Mouse (Mus musculus): ENCODE results near the gene Adam19.
A peak's percentile ranks its signal among the peaks of the same experiment; 100 is the strongest.

Gene Adam19

GRCm38 (mm10) chr11:46073850-46074688 lies 18.3 kb downstream of the Adam19 start:
- DNase-seq: no peak

GRCm38 (mm10) chr11:46075507-46075906 lies 19.7 kb downstream of the Adam19 start:
- DNase-seq: no peak

GRCm38 (mm10) chr11:46076442-46077158 lies 20.8 kb downstream of the Adam19 start:
- DNase-seq: no peak

- DNase-seq: no peak
These were observed 21.5 kb downstream of the Adam19 start for GRCm38 (mm10) chr11:46077304-46077703.

GRCm38 (mm10) chr11:46077732-46078375 lies 22.1 kb downstream of the Adam19 start:
- DNase-seq: no peak

- DNase-seq: no peak
These were observed 25.3 kb downstream of the Adam19 start for GRCm38 (mm10) chr11:46081075-46081474.

GRCm38 (mm10) chr11:46083405-46083804 lies 27.6 kb downstream of the Adam19 start:
- DNase-seq: no peak

- DNase-seq: no peak
These were observed 28.1 kb downstream of the Adam19 start for GRCm38 (mm10) chr11:46083835-46084444.

GRCm38 (mm10) chr11:46084568-46084967 lies 28.8 kb downstream of the Adam19 start:
- DNase-seq: no peak

GRCm38 (mm10) chr11:46085398-46086163 lies 29.8 kb downstream of the Adam19 start:
- DNase-seq: no peak

- DNase-seq: no peak
These were observed 30.7 kb downstream of the Adam19 start for GRCm38 (mm10) chr11:46086446-46086845.

- no peak for DNase-seq
These were observed 33.4 kb downstream of the Adam19 start for GRCm38 (mm10) chr11:46089081-46089713.

- no peak for DNase-seq
These were observed 34.4 kb downstream of the Adam19 start for GRCm38 (mm10) chr11:46090036-46090725.

- no peak for DNase-seq
These were observed 35.3 kb downstream of the Adam19 start for GRCm38 (mm10) chr11:46090951-46091667.

- peak in 1 of 2 experiments; percentile 25 for DNase-seq
These were observed 36.3 kb downstream of the Adam19 start for GRCm38 (mm10) chr11:46092121-46092520.

GRCm38 (mm10) chr11:46095477-46096264 lies 39.9 kb downstream of the Adam19 start:
- no peak for DNase-seq

GRCm38 (mm10) chr11:46096265-46096649 lies 40.5 kb downstream of the Adam19 start:
- no peak for DNase-seq

GRCm38 (mm10) chr11:46097062-46097461 lies 41.3 kb downstream of the Adam19 start:
- peak; percentile 41 to 46 for DNase-seq

GRCm38 (mm10) chr11:46102107-46102506 lies 46.3 kb downstream of the Adam19 start:
- peak; percentile 61 to 71 for DNase-seq

GRCm38 (mm10) chr11:46107046-46107445 lies 51.3 kb downstream of the Adam19 start:
- DNase-seq: no peak
